Mouse (Mus musculus): ENCODE data around the gene Hdac10. TPM values are rescaled to one million over a fixed set of nuclear protein-coding genes. Genes with fewer than 3 reads are reported as not detected.

Hdac10 gene
- total and polyA plus RNA-seq, 3 experiments = 8.2 to 17.7 (median 9.5) TPM

DNA sequence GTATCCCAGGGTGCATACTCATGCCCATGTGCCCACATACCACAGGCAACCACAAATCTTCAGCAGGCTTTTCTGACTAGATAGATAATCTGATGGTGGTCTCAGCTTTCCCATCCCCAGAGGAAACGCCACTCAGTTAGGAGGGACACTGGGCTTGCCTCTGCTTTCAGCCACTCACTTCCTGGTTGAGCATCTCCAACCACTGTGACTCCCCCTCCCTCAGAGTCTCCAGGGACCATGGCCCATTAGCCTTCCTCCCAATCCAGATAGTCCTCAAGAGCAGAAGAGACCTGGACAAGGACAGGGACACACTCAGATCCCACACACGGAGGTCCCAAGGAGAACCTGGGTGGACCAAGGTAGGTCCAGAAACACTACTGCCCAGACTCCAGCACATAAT lies 14.6 kb upstream of the Hdac10 start:
- peaks cover 39% of the 10 kb centered on the region for H3K27me3 ChIP-seq (replicated peaks)
- in situ Hi-C loops (cut with MboI; ENCODE audit: low pct_ligation_motif_present, low pct_unique_long_range_greater_than_20kb, low sequenced_read_pairs) = no loop called here
- peaks cover 4 to 15% of the 10 kb centered on the region in 2 experiments for H3K4me1 ChIP-seq (ENCODE audit: control insufficient read depth in 1 of 2, insufficient read depth in 2 of 2)
- TF ChIP-seq SMC3 (IDR thresholded peaks at IDR 0.05; ENCODE audit: low read depth, low read length) (no peak), POLR2A (IDR thresholded peaks at IDR 0.05; ENCODE audit: low read depth, low read length) (no peak), ZMIZ1 (IDR thresholded peaks at IDR 0.05; ENCODE audit: low read depth, low read length) (no peak), MYC (IDR thresholded peaks at IDR 0.05; ENCODE audit: low read depth, low read length) (no peak), MAX (IDR thresholded peaks at IDR 0.05; ENCODE audit: low read length) (no peak), UBTF (IDR thresholded peaks at IDR 0.05; ENCODE audit: low read depth, low read length) (no peak), ZNF384 (IDR thresholded peaks at IDR 0.05; ENCODE audit: low read depth, low read length) (no peak), USF1 (IDR thresholded peaks at IDR 0.05; ENCODE audit: low read depth, low read length) (no peak), USF2 (conservative IDR thresholded peaks at IDR 0.05; ENCODE audit: low read depth, low read length) (no peak), ELF1 (IDR thresholded peaks at IDR 0.05; ENCODE audit: low read depth, low read length) (no peak), RCOR1 (conservative IDR thresholded peaks at IDR 0.05; ENCODE audit: low read depth, low read length) (no peak), TCF12 (IDR thresholded peaks at IDR 0.05; ENCODE audit: low read depth, low read length) (no peak), CHD2 (IDR thresholded peaks at IDR 0.05; ENCODE audit: low read length) (no peak), MXI1 (IDR thresholded peaks at IDR 0.05; ENCODE audit: low read depth, low read length) (no peak), ETS1 (conservative IDR thresholded peaks at IDR 0.05; ENCODE audit: low read depth, low read length) (no peak), POLR2AphosphoS2 (IDR thresholded peaks at IDR 0.05; ENCODE audit: low read depth, low read length) (no peak), GABPA (IDR thresholded peaks at IDR 0.05; ENCODE audit: insufficient replicate concordance, low read depth, low read length) (no peak), MAZ (IDR thresholded peaks at IDR 0.05; ENCODE audit: low read depth, low read length) (no peak), NRF1 (IDR thresholded peaks at IDR 0.05; ENCODE audit: low read depth, low read length) (no peak)
- no peak overlapping the region for H3K27ac ChIP-seq (ENCODE audit: insufficient read depth, low read depth)
- peaks cover 7 to 27% of the 10 kb centered on the region in 2 experiments for H3K36me3 ChIP-seq (replicated peaks in 1 of 2; ENCODE audit: control insufficient read depth in 1 of 2, insufficient read depth in 1 of 2, low read length in 1 of 2)
- DNase-seq (ENCODE audit: extremely low read depth) = no peak
- no peak overlapping the region for H3K4me2 ChIP-seq (ENCODE audit: insufficient read depth, low read depth, poor library complexity, severe bottlenecking)
- H3K9ac ChIP-seq (ENCODE audit: insufficient read depth, low read depth) = no peak overlapping the region
- no peaks in the 10 kb centered on the region for H3K79me2 ChIP-seq (replicated peaks; ENCODE audit: control insufficient read depth, extremely low read depth, insufficient read depth, poor library complexity, severe bottlenecking)
- no peaks in the 10 kb centered on the region for H3K9me3 ChIP-seq (replicated peaks; ENCODE audit: low read length)
- no peak overlapping the region for H3K4me3 ChIP-seq (replicated peaks in 1 of 3; ENCODE audit: low read depth in 2 of 3, low read length in 2 of 3, poor library complexity in 1 of 3)
- dilution Hi-C loops (cut with MboI; ENCODE audit: extremely low pct_ligation_motif_present, extremely low pct_unique_long_range_greater_than_20kb, low sequenced_read_pairs) = no loop called here

- Histone ChIP-seq H3K27me3 (replicated peaks) (peaks cover 44% of the 10 kb centered on the region), H3K9me3 (replicated peaks; ENCODE audit: low read length) (no peaks in the 10 kb centered on the region), H3K36me3 (replicated peaks in 1 of 2; ENCODE audit: control insufficient read depth in 1 of 2, insufficient read depth in 1 of 2, low read length in 1 of 2) (peaks cover 7 to 27% of the 10 kb centered on the region in 2 experiments), H3K9ac (ENCODE audit: insufficient read depth, low read depth) (no peak overlapping the region), H3K4me1 (ENCODE audit: control insufficient read depth in 1 of 2, insufficient read depth in 2 of 2) (peaks cover 0 to 10% of the 10 kb centered on the region in 2 experiments; a peak in 2 of 4 replicates), H3K79me2 (replicated peaks; ENCODE audit: control insufficient read depth, extremely low read depth, insufficient read depth, poor library complexity, severe bottlenecking) (no peaks in the 10 kb centered on the region), H3K4me2 (ENCODE audit: insufficient read depth, low read depth, poor library complexity, severe bottlenecking) (no peak overlapping the region), H3K27ac (ENCODE audit: insufficient read depth, low read depth) (no peak overlapping the region), H3K4me3 (replicated peaks in 1 of 3; ENCODE audit: low read depth in 2 of 3, low read length in 2 of 3, poor library complexity in 1 of 3) (no peak overlapping the region)
- dilution Hi-C loops (cut with MboI; ENCODE audit: extremely low pct_ligation_motif_present, extremely low pct_unique_long_range_greater_than_20kb, low sequenced_read_pairs) = no loop called here
- DNase-seq (ENCODE audit: extremely low read depth) = no peak
- TF ChIP-seq POLR2A (IDR thresholded peaks at IDR 0.05; ENCODE audit: low read depth, low read length) = no peak
- no peak for TF ChIP-seq NELFE (IDR thresholded peaks at IDR 0.05; ENCODE audit: low read depth, low read length)
- TF ChIP-seq CTCF (conservative IDR thresholded peaks at IDR 0.05 in 1 of 2, IDR thresholded peaks at IDR 0.05 in 1 of 2; ENCODE audit: low read depth in 2 of 2, low read length in 2 of 2) = no peak
- TF ChIP-seq ELF1 (IDR thresholded peaks at IDR 0.05; ENCODE audit: low read depth, low read length) = no peak
- TF ChIP-seq MAZ (IDR thresholded peaks at IDR 0.05; ENCODE audit: low read depth, low read length) = no peak
- TF ChIP-seq EP300 (IDR thresholded peaks at IDR 0.05; ENCODE audit: low read length) = no peak
- no peak for TF ChIP-seq SIN3A (IDR thresholded peaks at IDR 0.05; ENCODE audit: low read length)
- no peak for TF ChIP-seq UBTF (IDR thresholded peaks at IDR 0.05; ENCODE audit: low read depth, low read length)
- no peak for TF ChIP-seq RAD21 (IDR thresholded peaks at IDR 0.05; ENCODE audit: low read depth, low read length)
- no peak for TF ChIP-seq MAFK (IDR thresholded peaks at IDR 0.05; ENCODE audit: insufficient replicate concordance, low read length)
- TF ChIP-seq MAX (IDR thresholded peaks at IDR 0.05; ENCODE audit: low read length) = no peak
- TF ChIP-seq IRF4 (IDR thresholded peaks at IDR 0.05; ENCODE audit: low read depth, low read length) = no peak
- in situ Hi-C loops (cut with MboI; ENCODE audit: low pct_ligation_motif_present, low pct_unique_long_range_greater_than_20kb, low sequenced_read_pairs) = no loop called here
These were observed 13.4 kb upstream of the Hdac10 start for GRCm38 (mm10) chr15:89141905-89142304.
